Mouse (Mus musculus): Measurements from ENCODE around the gene Cntrob. TPM values are rescaled to one million over a fixed set of nuclear protein-coding genes. Genes with fewer than 3 reads are reported as not detected.

The Cntrob gene
- total RNA-seq, 2 experiments from 2014 or later, result 13.9 to 17.8 TPM

- no peak for DNase-seq (ENCODE audit: low spot score in 2 of 2)
- no peak for TF ChIP-seq CTCF (conservative IDR thresholded peaks at IDR 0.05)
- H3K27ac ChIP-seq, result no peak overlapping the region
- no peak overlapping the region for H3K4me3 ChIP-seq
Observed at GRCm38 (mm10) chr11:69311266-69311665, 12.3 kb downstream of the Cntrob start.

GRCm38 (mm10) chr11:69306039-69306438, 17.5 kb downstream of the Cntrob start:
- no peak for TF ChIP-seq CTCF (conservative IDR thresholded peaks at IDR 0.05)
- Histone ChIP-seq H3K27ac (no peak overlapping the region), H3K4me3 (no peak overlapping the region)
- no peak for DNase-seq (ENCODE audit: low spot score in 2 of 2)

- no peak for TF ChIP-seq CTCF (conservative IDR thresholded peaks at IDR 0.05)
- Histone ChIP-seq H3K4me3 (no peak overlapping the region), H3K27ac (no peak overlapping the region)
- DNase-seq (ENCODE audit: low spot score in 2 of 2), result no peak
Observed at GRCm38 (mm10) chr11:69305291-69305690, 18.3 kb downstream of the Cntrob start.

- Histone ChIP-seq H3K27ac (no peak overlapping the region), H3K4me3 (no peak overlapping the region)
- no peak for TF ChIP-seq CTCF (conservative IDR thresholded peaks at IDR 0.05)
- DNase-seq (ENCODE audit: low spot score in 2 of 2), result no peak
Observed at GRCm38 (mm10) chr11:69302817-69303216, 20.8 kb downstream of the Cntrob start.

- DNase-seq (ENCODE audit: low spot score in 2 of 2), result no peak
- Histone ChIP-seq H3K27ac (no peak overlapping the region), H3K4me3 (no peak overlapping the region)
- no peak for TF ChIP-seq CTCF (conservative IDR thresholded peaks at IDR 0.05)
Observed at GRCm38 (mm10) chr11:69298231-69298630, 25.3 kb downstream of the Cntrob start.

GRCm38 (mm10) chr11:69297799-69298198, 25.8 kb downstream of the Cntrob start:
- H3K27ac ChIP-seq, result no peak overlapping the region

GRCm38 (mm10) chr11:69295286-69295685, 28.3 kb downstream of the Cntrob start:
- TF ChIP-seq CTCF (conservative IDR thresholded peaks at IDR 0.05), result no peak
- no peak for DNase-seq (ENCODE audit: low spot score in 2 of 2)
- H3K4me3 ChIP-seq, result no peak overlapping the region
- H3K27ac ChIP-seq, result no peak overlapping the region

More at GRCm38 (mm10) chr11:69297799-69298198, 25.8 kb downstream of the Cntrob start:
- no peak for TF ChIP-seq CTCF (conservative IDR thresholded peaks at IDR 0.05)
- H3K4me3 ChIP-seq, result no peak overlapping the region
- DNase-seq (ENCODE audit: low spot score in 2 of 2), result no peak

GRCm38 (mm10) chr11:69291111-69291510, 32.5 kb downstream of the Cntrob start:
- DNase-seq (ENCODE audit: low spot score in 2 of 2), result no peak
- TF ChIP-seq CTCF (conservative IDR thresholded peaks at IDR 0.05), result no peak
- H3K27ac ChIP-seq, result no peak overlapping the region
- H3K4me3 ChIP-seq, result no peak overlapping the region

GRCm38 (mm10) chr11:69277267-69277666, 46.3 kb downstream of the Cntrob start:
- no peak overlapping the region for H3K27ac ChIP-seq

GRCm38 (mm10) chr11:69276081-69276480, 47.5 kb downstream of the Cntrob start:
- DNase-seq (ENCODE audit: low spot score in 2 of 2), result no peak
- no peak overlapping the region for H3K27ac ChIP-seq
- TF ChIP-seq CTCF (conservative IDR thresholded peaks at IDR 0.05), result no peak
- no peak overlapping the region for H3K4me3 ChIP-seq

More at GRCm38 (mm10) chr11:69277267-69277666, 46.3 kb downstream of the Cntrob start:
- DNase-seq (ENCODE audit: low spot score in 2 of 2), result no peak
- no peak for TF ChIP-seq CTCF (conservative IDR thresholded peaks at IDR 0.05)
- H3K4me3 ChIP-seq, result no peak overlapping the region

- no peak for TF ChIP-seq CTCF (conservative IDR thresholded peaks at IDR 0.05)
- no peak overlapping the region for H3K27ac ChIP-seq
- H3K4me3 ChIP-seq, result no peak overlapping the region
- DNase-seq (ENCODE audit: low spot score in 2 of 2), result no peak
Observed at GRCm38 (mm10) chr11:69275650-69276049, 47.9 kb downstream of the Cntrob start.

- DNase-seq (ENCODE audit: low spot score in 2 of 2), result peak; percentile 69 to 88
- Histone ChIP-seq H3K27ac (no peak overlapping the region), H3K4me3 (no peak overlapping the region)
- peak; percentile 95 for TF ChIP-seq CTCF (conservative IDR thresholded peaks at IDR 0.05)
Observed at GRCm38 (mm10) chr11:69272122-69272740, 51.3 kb downstream of the Cntrob start.

GRCm38 (mm10) chr11:69269575-69269974, 54.0 kb downstream of the Cntrob start:
- TF ChIP-seq CTCF (conservative IDR thresholded peaks at IDR 0.05), result peak; percentile 85
- DNase-seq (ENCODE audit: low spot score in 2 of 2), result peak; percentile 58 to 80
- no peak overlapping the region for H3K27ac ChIP-seq
- no peak overlapping the region for H3K4me3 ChIP-seq

GRCm38 (mm10) chr11:69268100-69268499, 55.5 kb downstream of the Cntrob start:
- TF ChIP-seq CTCF (conservative IDR thresholded peaks at IDR 0.05), result no peak
- H3K4me3 ChIP-seq, result no peak overlapping the region
- H3K27ac ChIP-seq, result no peak overlapping the region
- DNase-seq (ENCODE audit: low spot score in 2 of 2), result no peak

Measured in layer of hippocampus, adult 2 months (tissue).